Mouse (Mus musculus) limb, embryonic 14.5 days (tissue): ENCODE data around the gene Pgs1. TPM values are rescaled to one million over a fixed set of nuclear protein-coding genes. Genes with fewer than 3 reads are reported as not detected.
A peak's percentile ranks its signal among the peaks of the same experiment; 100 is the strongest.

Source experiments
- ATAC-seq: fragments of 200-750 bp; cut with Nextera tagmentation; 2 replicates; pipeline ENCODE4 v1.8.0; 2017; ENCODE audit warnings: low read depth, moderate number of reproducible peaks, moderate TSS enrichment; ENCODE audit not compliant: low FRiP score
- DNase-seq: peaks from one replicate; pipeline ENCODE4 v3.0.0-alpha.2; 2015; ENCODE audit warnings: low spot score
- H3K27ac ChIP-seq: fragments of 300-500 bp; sonication (generic); replicated peaks from 2 replicates; pipeline ENCODE4 v1.5.1; 2014; ENCODE audit warnings: low read depth, mild to moderate bottlenecking, low read length, moderate library complexity, mixed read lengths
- H3K27me3 ChIP-seq: fragments of 300-500 bp; sonication (generic); 2 replicates; pipeline ENCODE4 v1.6.1; 2014; ENCODE audit warnings: low read length, mixed read lengths; ENCODE audit not compliant: control insufficient read depth, insufficient read depth
- H3K36me3 ChIP-seq: fragments of 300-500 bp; sonication (generic); 2 replicates; pipeline ENCODE4 v1.6.1; 2014; ENCODE audit warnings: mild to moderate bottlenecking, low read length, moderate library complexity, mixed read lengths; ENCODE audit not compliant: control insufficient read depth, insufficient read depth
- H3K4me1 ChIP-seq: fragments of 300-500 bp; sonication (generic); 2 replicates; pipeline ENCODE4 v1.6.1; 2014; ENCODE audit warnings: antibody characterized with exemption, low read length, mixed read lengths; ENCODE audit not compliant: control insufficient read depth, insufficient read depth
- H3K4me2 ChIP-seq: fragments of 300-500 bp; sonication (generic); replicated peaks from 2 replicates; pipeline ENCODE4 v1.6.1; 2014; ENCODE audit warnings: low read depth, mild to moderate bottlenecking, low read length, moderate library complexity; ENCODE audit not compliant: severe bottlenecking
- H3K4me3 ChIP-seq: fragments of 300-500 bp; sonication (generic); replicated peaks from 2 replicates; pipeline ENCODE4 v1.5.1; 2014; ENCODE audit warnings: low read length
- H3K9ac ChIP-seq: fragments of 300-500 bp; sonication (generic); 2 replicates; pipeline ENCODE4 v1.6.1; 2014; ENCODE audit warnings: mild to moderate bottlenecking, low read depth, low read length, moderate library complexity; ENCODE audit not compliant: severe bottlenecking
- H3K9me3 ChIP-seq: fragments of 300-500 bp; sonication (generic); 2 replicates; pipeline ENCODE4 v1.6.1; 2016; ENCODE audit warnings: low read length; ENCODE audit not compliant: control insufficient read depth
- POLR2A ChIP-seq: fragments of 200-500 bp; IDR thresholded peaks from 2 replicates; pipeline ENCODE4 v1.8.0; 2012; ENCODE audit warnings: inconsistent platforms, mild to moderate bottlenecking, moderate library complexity, borderline replicate concordance; ENCODE audit not compliant: insufficient read depth, insufficient read length; ENCODE audit errors: extremely low read depth
- WGBS: fragments of 180-500 bp; shearing (Covaris S2); extraction: QIAGEN DNeasy Blood & Tissue Kit; methylation state at CpG from one replicate; pipeline ENCODE4 v1.1.7; 2014; 5-methylcytosine and 5-hydroxymethylcytosine counted together
- polyA plus RNA-seq, 2 experiments: library from polyadenylated mRNA; depleted of rRNA in 1 of 2; stranded (reverse) in 1 of 2; unstranded in 1 of 2; fragments of >200 nt; fragmentation: Nextera tagmentation in 1 of 2; extraction: Ambion mirVana in 1 of 2; gene quantifications; 2 replicates each; pipeline versions ENCODE4 v1.2.1 to v1.2.3; 2012 to 2014

Pgs1 gene
- polyA plus RNA-seq, 2 experiments, result 30.5 to 36.2 TPM

- WGBS, result 93% methylated on average over 9 of the region's 9 CpGs
Measured at GRCm38 (mm10) chr11:118042791-118043190, 56.7 kb downstream of the Pgs1 start.

GRCm38 (mm10) chr11:118043293-118043907, 57.3 kb downstream of the Pgs1 start:
- TF ChIP-seq POLR2A, result no peak
- no peak overlapping the region for H3K4me2 ChIP-seq
- no peak overlapping the region for H3K27ac ChIP-seq
- 58% methylated on average over 14 of the region's 14 CpGs for WGBS
- no peak overlapping the region for H3K9ac ChIP-seq
- H3K36me3 ChIP-seq, result no peaks in the 10 kb centered on the region
- no peaks in the 10 kb centered on the region for H3K27me3 ChIP-seq
- no peaks in the 10 kb centered on the region for H3K4me1 ChIP-seq
- H3K4me3 ChIP-seq, result no peak overlapping the region
- DNase-seq, result peak; percentile 15
- ATAC-seq, result no peak
- H3K9me3 ChIP-seq, result no peaks in the 10 kb centered on the region

More at GRCm38 (mm10) chr11:118042791-118043190, 56.7 kb downstream of the Pgs1 start:
- H3K4me3 ChIP-seq, result no peak overlapping the region
- H3K4me2 ChIP-seq, result no peak overlapping the region
- H3K27ac ChIP-seq, result no peak overlapping the region
- DNase-seq, result no peak
- H3K36me3 ChIP-seq, result no peaks in the 10 kb centered on the region
- no peaks in the 10 kb centered on the region for H3K27me3 ChIP-seq
- no peak for ATAC-seq
- H3K4me1 ChIP-seq, result no peaks in the 10 kb centered on the region
- H3K9me3 ChIP-seq, result no peaks in the 10 kb centered on the region
- H3K9ac ChIP-seq, result no peak overlapping the region
- TF ChIP-seq POLR2A, result no peak

- DNase-seq (no peak), ATAC-seq (no peak)
- Histone ChIP-seq H3K4me2 (no peak overlapping the region), H3K9me3 (no peaks in the 10 kb centered on the region), H3K36me3 (no peaks in the 10 kb centered on the region), H3K9ac (no peak overlapping the region), H3K27me3 (no peaks in the 10 kb centered on the region), H3K27ac (no peak overlapping the region), H3K4me1 (no peaks in the 10 kb centered on the region), H3K4me3 (no peak overlapping the region)
- 26% methylated on average over 8 of the region's 8 CpGs for WGBS
- no peak for TF ChIP-seq POLR2A
Measured at GRCm38 (mm10) chr11:118049641-118050040, 63.5 kb downstream of the Pgs1 start.

GRCm38 (mm10) chr11:118050174-118050573, 64.1 kb downstream of the Pgs1 start:
- Histone ChIP-seq H3K27me3 (no peaks in the 10 kb centered on the region), H3K4me1 (no peaks in the 10 kb centered on the region), H3K9me3 (no peaks in the 10 kb centered on the region), H3K4me2 (no peak overlapping the region), H3K9ac (no peak overlapping the region), H3K27ac (no peak overlapping the region), H3K4me3 (no peak overlapping the region), H3K36me3 (no peaks in the 10 kb centered on the region)
- 90% methylated on average over 16 of the region's 16 CpGs for WGBS
- ATAC-seq (no peak), DNase-seq (no peak)
- TF ChIP-seq POLR2A, result no peak

GRCm38 (mm10) chr11:118058367-118058766, 72.3 kb downstream of the Pgs1 start:
- no peak overlapping the region for H3K9ac ChIP-seq
- H3K4me1 ChIP-seq, result no peaks in the 10 kb centered on the region
- no peaks in the 10 kb centered on the region for H3K9me3 ChIP-seq
- DNase-seq (no peak), ATAC-seq (no peak)
- H3K4me3 ChIP-seq, result no peak overlapping the region
- H3K36me3 ChIP-seq, result no peaks in the 10 kb centered on the region
- no peaks in the 10 kb centered on the region for H3K27me3 ChIP-seq
- H3K4me2 ChIP-seq, result no peak overlapping the region
- no peak for TF ChIP-seq POLR2A
- WGBS, result 64% methylated on average over 12 of the region's 12 CpGs
- no peak overlapping the region for H3K27ac ChIP-seq
